Mouse (Mus musculus): ENCODE data around the gene Cmip.

DNA sequence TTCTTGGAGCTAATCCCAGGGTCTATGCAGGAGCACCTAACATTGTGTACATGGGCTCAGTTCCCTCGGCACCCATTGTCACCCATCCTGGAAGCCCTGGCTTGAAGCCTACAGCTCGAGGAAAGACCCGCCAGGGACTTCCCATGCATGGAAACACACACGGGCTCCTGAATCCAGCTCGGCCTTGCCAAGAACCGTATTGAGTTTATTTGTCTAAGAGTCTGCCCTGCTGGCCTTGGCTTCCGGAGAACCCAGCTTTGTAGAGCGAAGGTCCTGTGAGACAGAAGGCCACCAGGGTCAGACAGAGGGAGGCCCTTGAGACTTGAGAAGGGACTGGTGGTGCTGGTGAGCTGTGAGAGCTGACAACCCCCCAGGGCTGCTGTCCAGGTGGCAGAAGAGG is 111.9 kb downstream of the Cmip start:
- TF ChIP-seq CTCF (IDR thresholded peaks at IDR 0.05; ENCODE audit: control insufficient read depth, insufficient read depth, insufficient read length) (no peak), MAX (IDR thresholded peaks at IDR 0.05) (no peak), USF1 (IDR thresholded peaks at IDR 0.05; ENCODE audit: low read depth) (no peak), FOSL1 (IDR thresholded peaks at IDR 0.05; ENCODE audit: insufficient read depth, low read length, poor library complexity, severe bottlenecking) (no peak), MYOG (IDR thresholded peaks at IDR 0.05; ENCODE audit: control insufficient read depth, extremely low read depth, insufficient read length) (no peak)

Data from C2C12 (cell line).